Mouse (Mus musculus) intestine, postnatal 0 days (tissue): Measurements from ENCODE around the gene Eif4e2. TPM values are rescaled to one million over a fixed set of nuclear protein-coding genes. Genes with fewer than 3 reads are reported as not detected.

Experiments
- ATAC-seq: fragments of 200-750 bp; cut with Nextera tagmentation; 2 replicates; pipeline ENCODE4 v1.8.0; 2017; ENCODE audit warnings: mild to moderate bottlenecking, moderate TSS enrichment, moderate library complexity
- H3K27ac ChIP-seq: fragments of 300-500 bp; sonication (generic); 2 replicates; pipeline ENCODE4 v1.5.1; 2014; ENCODE audit warnings: mild to moderate bottlenecking, low read depth, low read length, moderate library complexity
- H3K27me3 ChIP-seq: fragments of 300-500 bp; sonication (generic); replicated peaks from 2 replicates; pipeline ENCODE4 v1.6.1; 2014; ENCODE audit warnings: low read length, mixed read lengths; ENCODE audit not compliant: control insufficient read depth, insufficient read depth
- H3K36me3 ChIP-seq: fragments of 300-500 bp; sonication (generic); 2 replicates; pipeline ENCODE4 v1.6.1; 2014; ENCODE audit warnings: mild to moderate bottlenecking, moderate library complexity; ENCODE audit not compliant: control insufficient read depth, insufficient read depth
- H3K4me1 ChIP-seq: fragments of 300-500 bp; sonication (generic); replicated peaks from 2 replicates; pipeline ENCODE4 v1.6.1; 2014; ENCODE audit warnings: antibody characterized with exemption, low read length, mixed read lengths; ENCODE audit not compliant: control insufficient read depth, insufficient read depth
- H3K4me2 ChIP-seq: fragments of 300-500 bp; sonication (generic); replicated peaks from 2 replicates; pipeline ENCODE4 v1.6.1; 2014; ENCODE audit warnings: low read depth, mild to moderate bottlenecking, moderate library complexity
- H3K4me3 ChIP-seq: fragments of 300-500 bp; sonication (generic); 2 replicates; pipeline ENCODE4 v1.5.1; 2014; ENCODE audit warnings: low read depth, low read length
- H3K9ac ChIP-seq: fragments of 300-500 bp; sonication (generic); 2 replicates; pipeline ENCODE4 v1.6.1; 2014; ENCODE audit warnings: mild to moderate bottlenecking, low read depth, low read length
- H3K9me3 ChIP-seq: fragments of 300-500 bp; sonication (generic); 2 replicates; pipeline ENCODE4 v1.6.1; 2016; ENCODE audit warnings: mixed run types; ENCODE audit not compliant: control insufficient read depth
- CTCF ChIP-seq: sonication (generic); IDR thresholded peaks from 2 replicates; pipeline ENCODE4 v1.5.1; 2016; ENCODE audit warnings: low read depth, mild to moderate bottlenecking, control low read depth, antibody characterized with exemption, moderate library complexity
- WGBS: fragments of 180-500 bp; shearing (Covaris S2); extraction: QIAGEN DNeasy Blood & Tissue Kit; methylation state at CpG from one replicate; pipeline ENCODE4 v1.1.7; 2014; 5-methylcytosine and 5-hydroxymethylcytosine counted together
- polyA plus RNA-seq: library from polyadenylated mRNA; unstranded; fragments of >200 nt; fragmentation: Nextera tagmentation; extraction: Ambion mirVana; gene quantifications from 2 replicates; pipeline ENCODE4 v1.2.1, GENCODE M21; 2015

The Eif4e2 gene
- polyA plus RNA-seq, 1 experiment from 2014 or later, result 179 TPM

- H3K9ac ChIP-seq, result no peak overlapping the region
- no peak overlapping the region for H3K4me2 ChIP-seq
- H3K36me3 ChIP-seq, result no peaks in the 10 kb centered on the region
- H3K4me1 ChIP-seq, result no peaks in the 10 kb centered on the region; the same call in 1 of the 2 replicates
- no peak for TF ChIP-seq CTCF
- H3K9me3 ChIP-seq, result no peaks in the 10 kb centered on the region
- H3K27me3 ChIP-seq, result peaks cover 8% of the 10 kb centered on the region
- no peak overlapping the region for H3K27ac ChIP-seq
- WGBS, result 84% methylated on average over 1 of the region's 1 CpGs
- H3K4me3 ChIP-seq, result no peak overlapping the region
- ATAC-seq, result no peak
These were observed 57.9 kb downstream of the Eif4e2 start for GRCm38 (mm10) chr1:87271596-87271995.

- no peak overlapping the region for H3K4me2 ChIP-seq
- H3K27ac ChIP-seq, result no peak overlapping the region
- no peaks in the 10 kb centered on the region for H3K36me3 ChIP-seq
- peaks cover 3% of the 10 kb centered on the region; the same call in 1 of the 2 replicates for H3K27me3 ChIP-seq
- no peaks in the 10 kb centered on the region; the same call in 1 of the 2 replicates for H3K4me1 ChIP-seq
- H3K9ac ChIP-seq, result no peak overlapping the region
- no peak for ATAC-seq
- no peaks in the 10 kb centered on the region for H3K9me3 ChIP-seq
- 82% methylated on average over 3 of the region's 3 CpGs for WGBS
- TF ChIP-seq CTCF, result no peak
- no peak overlapping the region for H3K4me3 ChIP-seq
These were observed 58.7 kb downstream of the Eif4e2 start for GRCm38 (mm10) chr1:87272462-87272861.

GRCm38 (mm10) chr1:87273514-87273942, 59.8 kb downstream of the Eif4e2 start:
- no peaks in the 10 kb centered on the region; the same call in 1 of the 2 replicates for H3K4me1 ChIP-seq
- 80% methylated on average over 3 of the region's 3 CpGs for WGBS
- no peaks in the 10 kb centered on the region for H3K9me3 ChIP-seq
- no peak for ATAC-seq
- TF ChIP-seq CTCF, result no peak
- no peaks in the 10 kb centered on the region for H3K36me3 ChIP-seq
- no peaks in the 10 kb centered on the region for H3K27me3 ChIP-seq
- no peak overlapping the region for H3K4me2 ChIP-seq
- no peak overlapping the region for H3K4me3 ChIP-seq
- no peak overlapping the region for H3K9ac ChIP-seq
- no peak overlapping the region for H3K27ac ChIP-seq

GRCm38 (mm10) chr1:87274134-87274533, 60.4 kb downstream of the Eif4e2 start:
- no peak for ATAC-seq
- no peak overlapping the region for H3K27ac ChIP-seq
- WGBS, result 74% methylated on average over 4 of the region's 4 CpGs
- H3K4me1 ChIP-seq, result no peaks in the 10 kb centered on the region; the same call in 1 of the 2 replicates
- no peaks in the 10 kb centered on the region for H3K9me3 ChIP-seq
- TF ChIP-seq CTCF, result no peak
- no peak overlapping the region for H3K9ac ChIP-seq
- H3K4me3 ChIP-seq, result no peak overlapping the region
- no peaks in the 10 kb centered on the region for H3K36me3 ChIP-seq
- H3K4me2 ChIP-seq, result no peak overlapping the region
- no peaks in the 10 kb centered on the region for H3K27me3 ChIP-seq

GRCm38 (mm10) chr1:87275151-87275550, 61.4 kb downstream of the Eif4e2 start:
- Histone ChIP-seq H3K36me3 (no peaks in the 10 kb centered on the region), H3K4me1 (no peaks in the 10 kb centered on the region; the same call in 1 of the 2 replicates), H3K9me3 (no peaks in the 10 kb centered on the region), H3K27ac (no peak overlapping the region), H3K4me2 (no peak overlapping the region), H3K9ac (no peak overlapping the region), H3K4me3 (no peak overlapping the region), H3K27me3 (no peaks in the 10 kb centered on the region)
- 91% methylated on average over 12 of the region's 12 CpGs for WGBS
- no peak for TF ChIP-seq CTCF
- no peak for ATAC-seq

- WGBS, result 48% methylated on average over 2 of the region's 2 CpGs
- no peaks in the 10 kb centered on the region; the same call in 1 of the 2 replicates for H3K4me1 ChIP-seq
- no peak overlapping the region for H3K4me2 ChIP-seq
- no peak overlapping the region for H3K27ac ChIP-seq
- no peak overlapping the region for H3K9ac ChIP-seq
- no peaks in the 10 kb centered on the region for H3K36me3 ChIP-seq
- no peak for ATAC-seq
- no peak for TF ChIP-seq CTCF
- no peaks in the 10 kb centered on the region for H3K9me3 ChIP-seq
- no peaks in the 10 kb centered on the region for H3K27me3 ChIP-seq
- no peak overlapping the region for H3K4me3 ChIP-seq
These were observed 62.3 kb downstream of the Eif4e2 start for GRCm38 (mm10) chr1:87276056-87276455.

- no peak overlapping the region for H3K9ac ChIP-seq
- H3K27me3 ChIP-seq, result no peaks in the 10 kb centered on the region
- H3K27ac ChIP-seq, result no peak overlapping the region
- no peaks in the 10 kb centered on the region for H3K9me3 ChIP-seq
- whole genome bisulfite sequencing, result 75% methylated on average over 5 of the region's 5 CpGs
- no peak for ATAC-seq
- TF ChIP-seq CTCF, result no peak
- H3K4me3 ChIP-seq, result no peak overlapping the region
- no peak overlapping the region for H3K4me2 ChIP-seq
- no peaks in the 10 kb centered on the region for H3K4me1 ChIP-seq
- no peaks in the 10 kb centered on the region for H3K36me3 ChIP-seq
These were observed 66.6 kb downstream of the Eif4e2 start for GRCm38 (mm10) chr1:87280281-87280680.
